Mouse (Mus musculus): ENCODE measurements around the gene Sez6.

Sez6 gene

DNA sequence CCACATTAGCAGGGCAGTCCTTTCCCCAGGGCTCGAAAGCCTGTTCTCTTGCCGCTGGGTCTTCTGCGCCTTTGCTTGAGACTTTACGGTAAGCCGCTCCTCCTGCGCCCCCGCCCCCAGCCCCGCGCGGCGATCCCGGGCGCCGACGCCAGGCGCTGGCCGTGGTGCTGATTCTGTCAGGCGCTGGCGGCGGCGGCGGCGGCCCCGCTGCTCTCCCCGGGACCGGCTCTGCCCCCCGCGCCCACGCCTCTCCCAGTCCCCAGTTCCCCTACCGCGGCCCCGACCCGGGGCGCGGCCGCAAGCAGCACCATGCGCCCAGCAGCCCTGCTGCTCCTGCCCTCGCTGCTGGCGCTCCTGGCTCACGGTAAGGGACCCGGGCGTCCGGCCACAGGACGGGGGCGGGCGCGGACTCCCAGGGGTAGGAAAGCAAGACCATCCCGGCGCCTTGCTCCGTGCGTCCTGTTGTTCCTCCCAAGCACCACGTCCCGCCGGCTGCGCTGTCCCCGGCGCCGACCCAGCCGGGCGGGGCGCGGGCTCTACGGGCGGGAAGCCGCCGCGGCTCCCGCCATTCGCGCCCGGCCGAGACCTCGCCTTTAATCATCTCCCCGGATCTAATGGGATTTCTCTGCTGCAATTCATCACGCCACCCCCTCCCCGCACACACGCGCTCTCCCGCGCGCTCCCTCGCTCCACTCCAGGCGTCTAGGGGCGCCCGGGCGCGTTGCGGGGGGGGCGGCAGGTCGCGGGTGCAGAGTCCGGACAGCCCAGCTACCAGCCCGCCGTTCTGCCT lies at the start of gene Sez6:
Sez6 (plus strand) TSS at position 50 of the 790 bp plus-strand sequence.
- Histone ChIP-seq H3K36me3 (ENCODE audit: insufficient read depth, low read length) (no peaks in the 10 kb centered on the region), H3K4me3 (replicated peaks; ENCODE audit: low read length) (peak within 1 kb of the TSS; percentile 88), H3K27me3 (ENCODE audit: insufficient read depth, low read length) (peaks cover 93% of the 10 kb centered on the region), H3K4me1 (replicated peaks; ENCODE audit: low read depth, low read length) (peaks cover 63% of the 10 kb centered on the region), H3K9me3 (ENCODE audit: low read length) (no peaks in the 10 kb centered on the region)
- TF ChIP-seq CTCF (conservative IDR thresholded peaks at IDR 0.05; ENCODE audit: low read length), result no peak
- no peak for TF ChIP-seq POU5F1 (IDR thresholded peaks at IDR 0.05; ENCODE audit: borderline replicate concordance, low read length)
- no peak for TF ChIP-seq NANOG (IDR thresholded peaks at IDR 0.05; ENCODE audit: borderline replicate concordance, low read length)

DNA sequence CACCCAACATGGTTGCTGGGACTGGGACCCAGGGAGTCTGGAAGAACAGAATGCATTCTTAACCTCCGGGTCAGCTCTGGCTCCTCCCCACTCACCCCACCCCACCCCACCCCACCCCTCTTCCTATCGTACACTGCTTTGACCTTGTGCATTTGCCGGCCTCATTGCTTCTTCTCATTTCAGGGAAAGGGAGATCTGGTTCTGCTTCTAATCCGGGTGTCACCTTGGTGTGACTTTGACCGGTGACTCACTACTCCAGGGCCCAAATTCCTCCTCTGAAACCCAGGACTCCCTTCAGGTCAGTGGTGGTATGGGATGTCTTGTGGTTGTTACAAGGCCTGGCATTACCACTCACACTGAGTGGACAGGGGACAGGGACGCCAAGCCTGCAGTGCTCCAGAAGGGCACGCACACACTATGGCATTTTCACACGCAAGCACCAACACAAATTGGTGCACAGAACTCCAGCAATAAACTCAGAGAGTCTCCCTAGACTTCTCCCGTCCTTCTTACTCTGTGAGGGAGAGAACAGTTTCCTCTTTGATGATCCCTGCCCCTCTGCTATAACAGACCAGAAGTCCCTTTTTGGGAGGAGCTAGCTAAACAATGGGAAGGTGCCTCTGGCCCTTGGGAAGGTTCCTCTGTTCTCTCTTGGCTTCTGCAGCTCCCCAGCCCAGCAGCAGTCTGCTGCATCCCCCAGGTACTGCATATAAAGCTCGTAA lies 45.9 kb upstream of the Sez6 start:
- Histone ChIP-seq H3K4me3 (replicated peaks; ENCODE audit: low read length) (peak overlapping the region; percentile 77), H3K4me1 (replicated peaks; ENCODE audit: low read depth, low read length) (peaks cover 96% of the 10 kb centered on the region), H3K36me3 (ENCODE audit: insufficient read depth, low read length) (peaks cover 73% of the 10 kb centered on the region), H3K9me3 (ENCODE audit: low read length) (no peaks in the 10 kb centered on the region), H3K27me3 (ENCODE audit: insufficient read depth, low read length) (no peaks in the 10 kb centered on the region)
- no peak for TF ChIP-seq POU5F1 (IDR thresholded peaks at IDR 0.05; ENCODE audit: borderline replicate concordance, low read length)
- no peak for TF ChIP-seq CTCF (conservative IDR thresholded peaks at IDR 0.05; ENCODE audit: low read length)
- peak; percentile 37; the same call in 1 of the 2 replicates for TF ChIP-seq NANOG (IDR thresholded peaks at IDR 0.05; ENCODE audit: borderline replicate concordance, low read length)

DNA sequence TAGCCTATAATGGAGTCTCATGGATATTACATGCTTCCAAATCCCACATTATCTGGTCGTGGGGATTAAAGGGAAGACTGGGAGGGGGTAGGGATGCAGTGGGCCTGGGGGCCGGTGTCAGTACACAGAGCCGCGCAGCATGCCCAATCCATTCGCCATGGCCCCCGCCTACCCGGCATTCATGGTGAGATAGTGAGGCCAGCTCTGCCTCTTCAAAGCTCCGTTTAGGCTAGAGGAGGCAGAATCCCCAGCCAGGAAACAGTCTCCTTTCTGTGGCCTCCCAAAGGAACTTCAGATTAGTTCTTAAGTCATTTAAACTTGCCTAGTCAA lies 45.4 kb upstream of the Sez6 start:
- peak overlapping the region; percentile 77 for H3K4me3 ChIP-seq (replicated peaks; ENCODE audit: low read length)
- peaks cover 74% of the 10 kb centered on the region for H3K36me3 ChIP-seq (ENCODE audit: insufficient read depth, low read length)
- peaks cover 95% of the 10 kb centered on the region for H3K4me1 ChIP-seq (replicated peaks; ENCODE audit: low read depth, low read length)
- no peaks in the 10 kb centered on the region for H3K27me3 ChIP-seq (ENCODE audit: insufficient read depth, low read length)
- no peaks in the 10 kb centered on the region for H3K9me3 ChIP-seq (ENCODE audit: low read length)
- TF ChIP-seq POU5F1 (IDR thresholded peaks at IDR 0.05; ENCODE audit: borderline replicate concordance, low read length), result no peak
- no peak for TF ChIP-seq CTCF (conservative IDR thresholded peaks at IDR 0.05; ENCODE audit: low read length)
- no peak for TF ChIP-seq NANOG (IDR thresholded peaks at IDR 0.05; ENCODE audit: borderline replicate concordance, low read length)

DNA sequence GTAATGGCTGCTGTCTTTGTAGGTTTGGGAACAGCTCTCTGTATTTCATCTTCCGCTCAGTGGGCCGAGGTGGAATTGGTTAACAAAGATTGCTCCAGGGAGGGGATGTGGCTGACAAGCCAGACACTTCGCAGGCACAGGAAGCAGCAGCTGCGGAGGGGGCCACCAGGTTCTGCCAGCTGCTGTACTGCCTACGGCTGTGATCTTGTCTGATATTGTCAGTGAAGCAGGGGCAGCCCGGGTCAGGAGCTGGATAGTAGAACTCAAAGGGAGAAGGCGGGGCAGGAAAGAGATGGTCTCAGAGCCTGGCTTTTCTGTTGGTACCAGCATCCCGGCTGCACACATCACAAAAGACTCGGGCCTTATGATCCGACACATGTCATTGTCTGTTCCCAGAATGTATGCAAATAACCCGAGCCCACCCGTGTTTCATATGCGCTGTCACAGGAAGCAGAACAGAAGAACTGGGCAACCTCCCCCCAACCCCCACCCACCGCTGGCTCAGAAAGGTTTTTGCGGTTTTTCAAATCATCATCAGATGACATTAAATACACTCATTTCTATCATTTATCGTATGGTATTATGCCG lies 43.1 kb upstream of the Sez6 start:
- Histone ChIP-seq H3K27me3 (ENCODE audit: insufficient read depth, low read length) (no peaks in the 10 kb centered on the region), H3K36me3 (ENCODE audit: insufficient read depth, low read length) (peaks cover 70% of the 10 kb centered on the region), H3K4me3 (replicated peaks; ENCODE audit: low read length) (peak overlapping the region; percentile 77), H3K4me1 (replicated peaks; ENCODE audit: low read depth, low read length) (peaks cover 97% of the 10 kb centered on the region), H3K9me3 (ENCODE audit: low read length) (no peaks in the 10 kb centered on the region)
- no peak for TF ChIP-seq POU5F1 (IDR thresholded peaks at IDR 0.05; ENCODE audit: borderline replicate concordance, low read length)
- TF ChIP-seq CTCF (conservative IDR thresholded peaks at IDR 0.05; ENCODE audit: low read length), result no peak
- no peak for TF ChIP-seq NANOG (IDR thresholded peaks at IDR 0.05; ENCODE audit: borderline replicate concordance, low read length)

DNA sequence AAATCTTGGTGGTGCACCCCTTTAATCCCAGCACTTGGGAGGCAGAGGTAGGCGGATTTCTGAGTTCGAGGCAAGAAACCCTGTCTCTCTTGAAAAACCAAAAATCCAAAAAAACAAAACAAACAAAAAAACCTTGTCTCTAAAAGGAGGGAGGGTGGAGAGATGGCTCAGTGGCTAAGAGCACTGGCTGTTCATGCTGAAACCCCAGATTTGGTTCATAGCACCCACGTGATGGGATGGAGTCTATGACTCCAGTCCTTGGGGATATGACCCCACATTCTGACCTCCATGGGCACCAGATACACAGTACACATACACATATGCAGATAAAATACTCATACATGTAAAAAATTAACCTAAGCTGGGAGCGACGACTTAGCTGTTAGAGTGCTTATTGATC lies 41.8 kb upstream of the Sez6 start:
- TF ChIP-seq NANOG (IDR thresholded peaks at IDR 0.05; ENCODE audit: borderline replicate concordance, low read length), result no peak
- no peak for TF ChIP-seq CTCF (conservative IDR thresholded peaks at IDR 0.05; ENCODE audit: low read length)
- no peak for TF ChIP-seq POU5F1 (IDR thresholded peaks at IDR 0.05; ENCODE audit: borderline replicate concordance, low read length)
- Histone ChIP-seq H3K4me1 (replicated peaks; ENCODE audit: low read depth, low read length) (peaks cover 95% of the 10 kb centered on the region), H3K27me3 (ENCODE audit: insufficient read depth, low read length) (no peaks in the 10 kb centered on the region), H3K9me3 (ENCODE audit: low read length) (no peaks in the 10 kb centered on the region), H3K36me3 (ENCODE audit: insufficient read depth, low read length) (peaks cover 63% of the 10 kb centered on the region), H3K4me3 (replicated peaks; ENCODE audit: low read length) (peak overlapping the region; percentile 23; the same call in 1 of the 2 replicates)

DNA sequence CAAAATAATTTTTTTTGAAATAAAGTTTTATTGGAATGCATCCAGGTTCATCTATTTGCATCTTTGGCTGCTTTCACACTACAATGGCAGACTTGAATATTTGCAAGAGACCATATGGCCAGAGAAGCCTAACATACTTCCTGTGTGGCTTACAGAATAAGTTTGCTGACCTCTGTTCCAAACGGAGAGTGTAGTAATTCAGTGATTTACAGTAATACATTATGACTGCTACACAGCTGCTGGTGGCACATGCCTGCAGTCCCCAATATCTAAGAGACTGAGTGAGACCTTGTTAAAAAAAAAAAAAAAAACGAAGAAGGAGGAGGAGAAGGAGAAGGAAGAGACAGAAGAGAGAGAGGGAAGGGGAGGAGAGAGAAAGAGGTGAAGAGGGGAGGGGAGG lies 41.1 kb upstream of the Sez6 start:
- Histone ChIP-seq H3K9me3 (ENCODE audit: low read length) (no peaks in the 10 kb centered on the region), H3K4me3 (replicated peaks; ENCODE audit: low read length) (no peak overlapping the region)

DNA sequence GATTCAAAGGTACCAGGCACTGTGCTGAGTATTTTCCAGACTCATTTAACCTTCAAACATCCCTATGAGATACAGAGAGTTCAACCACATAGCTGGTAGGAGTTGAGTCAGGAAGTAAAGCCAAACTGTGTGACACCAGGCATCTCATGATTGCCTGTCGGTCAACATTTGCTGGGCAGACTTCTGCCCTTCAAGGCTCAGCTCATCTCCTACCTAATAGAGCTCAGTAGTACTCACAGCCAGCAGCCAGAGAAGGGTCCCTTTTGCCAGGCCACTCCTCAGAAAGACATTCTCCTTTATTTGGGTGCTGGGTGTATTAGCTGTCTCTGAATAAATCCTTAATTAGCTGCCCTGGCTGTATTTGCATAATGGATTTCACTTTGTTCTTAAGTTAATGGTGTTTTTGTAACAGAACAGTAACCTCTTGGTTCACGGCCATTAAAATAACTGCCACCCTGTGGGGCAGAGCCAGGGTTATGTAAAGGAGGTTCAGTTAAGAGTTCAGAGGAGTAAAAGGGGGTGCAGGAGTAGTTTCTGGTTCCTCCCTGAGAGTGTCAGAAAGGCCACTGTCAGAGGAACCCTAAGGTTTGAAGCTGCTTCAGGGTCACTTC lies 39.8 kb upstream of the Sez6 start:
- TF ChIP-seq CTCF (conservative IDR thresholded peaks at IDR 0.05; ENCODE audit: low read length), result no peak
- no peak for TF ChIP-seq POU5F1 (IDR thresholded peaks at IDR 0.05; ENCODE audit: borderline replicate concordance, low read length)
- TF ChIP-seq NANOG (IDR thresholded peaks at IDR 0.05; ENCODE audit: borderline replicate concordance, low read length), result peak; percentile 66; the same call in 1 of the 2 replicates
- Histone ChIP-seq H3K4me3 (replicated peaks; ENCODE audit: low read length) (peak overlapping the region; percentile 60), H3K9me3 (ENCODE audit: low read length) (no peaks in the 10 kb centered on the region), H3K36me3 (ENCODE audit: insufficient read depth, low read length) (peaks cover 60% of the 10 kb centered on the region), H3K4me1 (replicated peaks; ENCODE audit: low read depth, low read length) (peaks cover 95% of the 10 kb centered on the region), H3K27me3 (ENCODE audit: insufficient read depth, low read length) (no peaks in the 10 kb centered on the region)

More for the DNA sequence above, 41.1 kb upstream of the Sez6 start:
- H3K27me3 ChIP-seq (ENCODE audit: insufficient read depth, low read length), result no peaks in the 10 kb centered on the region
- TF ChIP-seq POU5F1 (IDR thresholded peaks at IDR 0.05; ENCODE audit: borderline replicate concordance, low read length) (no peak), CTCF (conservative IDR thresholded peaks at IDR 0.05; ENCODE audit: low read length) (no peak), NANOG (IDR thresholded peaks at IDR 0.05; ENCODE audit: borderline replicate concordance, low read length) (no peak)
- H3K4me1 ChIP-seq (replicated peaks; ENCODE audit: low read depth, low read length), result peaks cover 95% of the 10 kb centered on the region
- H3K36me3 ChIP-seq (ENCODE audit: insufficient read depth, low read length), result peaks cover 63% of the 10 kb centered on the region

DNA sequence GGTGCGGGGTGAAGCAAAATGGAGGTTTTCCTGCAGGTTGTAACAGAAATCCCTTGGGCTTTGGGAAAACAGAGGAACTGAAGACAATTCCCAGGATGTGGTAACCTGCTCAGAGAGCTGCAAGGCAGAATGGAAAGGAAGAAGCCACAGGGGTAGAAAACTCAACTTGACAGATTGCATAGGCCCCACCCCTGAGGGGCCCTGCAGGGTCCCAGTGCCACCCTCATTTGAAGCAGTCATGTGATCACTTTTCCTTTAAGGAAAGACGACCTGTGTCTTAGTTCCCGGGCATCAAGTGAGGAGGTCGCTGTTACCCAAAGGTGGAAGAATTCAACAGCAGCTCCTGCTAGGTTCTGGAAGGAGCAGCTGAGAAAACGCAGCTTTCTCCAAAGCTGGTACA lies 37.7 kb upstream of the Sez6 start:
- no peaks in the 10 kb centered on the region for H3K9me3 ChIP-seq (ENCODE audit: low read length)
- H3K4me3 ChIP-seq (replicated peaks; ENCODE audit: low read length), result peak overlapping the region; percentile 83
- no peaks in the 10 kb centered on the region for H3K27me3 ChIP-seq (ENCODE audit: insufficient read depth, low read length)
- TF ChIP-seq NANOG (IDR thresholded peaks at IDR 0.05; ENCODE audit: borderline replicate concordance, low read length), result no peak
- TF ChIP-seq CTCF (conservative IDR thresholded peaks at IDR 0.05; ENCODE audit: low read length), result no peak
- no peak for TF ChIP-seq POU5F1 (IDR thresholded peaks at IDR 0.05; ENCODE audit: borderline replicate concordance, low read length)
- peaks cover 38% of the 10 kb centered on the region for H3K36me3 ChIP-seq (ENCODE audit: insufficient read depth, low read length)
- H3K4me1 ChIP-seq (replicated peaks; ENCODE audit: low read depth, low read length), result peaks cover 95% of the 10 kb centered on the region

Data from E14TG2a.4 (cell line).